Comparison of ENCODE assay signal across 15 mouse cellular contexts in the genomic region with DNA sequence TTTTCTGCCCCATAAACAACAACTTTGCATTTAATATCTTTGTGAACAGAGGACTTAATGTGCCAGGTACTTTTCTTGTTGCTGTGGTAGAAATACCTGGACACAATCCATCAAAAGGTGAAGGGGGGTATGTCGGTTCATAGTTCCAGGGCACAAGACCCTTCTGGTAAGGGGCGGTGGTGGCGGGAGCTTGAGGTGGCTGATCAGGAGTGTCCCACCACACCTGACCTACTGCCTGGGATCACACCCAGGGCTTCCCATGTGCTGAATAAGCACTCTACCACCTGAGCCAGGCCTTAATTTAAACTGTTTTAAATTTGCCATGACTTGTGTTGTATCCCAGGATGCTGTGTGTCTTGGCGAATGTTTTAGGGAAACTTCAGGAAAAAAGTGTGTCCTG. TPM values are rescaled to one million over a fixed set of nuclear protein-coding genes. Genes with fewer than 3 reads are reported as not detected.
A peak's percentile ranks its signal among the peaks of the same experiment; 100 is the strongest.
DNase-seq lines count a peak whose midpoint lies in the region; ATAC-seq and TF ChIP-seq lines count a peak whose summit lies in the region.
"Had no signal": no experiment of that assay in that cellular context is flagged by ENCODE, and none has a peak within 500 bp of the region (broad histone marks: within the 10 kb centered on the region; RNA-seq: fewer than 3 reads in every experiment).

No protein-coding gene starts in this region.

- no peak overlapping the region for H3K4me3 ChIP-seq in heart, embryonic 16.5 days (ENCODE audit: low read length)
- no peak overlapping the region for H3K4me3 ChIP-seq in CH12.LX (replicated peaks in 1 of 3; ENCODE audit: low read depth in 2 of 3, low read length in 2 of 3, poor library complexity in 1 of 3)
- H3K4me3 ChIP-seq in liver, embryonic 15.5 days (replicated peaks), result 0 out of 2 replicates have a peak overlapping the region, but pooled peaks have one; percentile 1
- H3K4me3 ChIP-seq in forebrain, embryonic 14.5 days (ENCODE audit: low read depth, low read length), result no peak overlapping the region
- H3K4me3 ChIP-seq: forebrain, embryonic 12.5 days had no signal

- no peak for TF ChIP-seq EP300 in CH12.LX (IDR thresholded peaks at IDR 0.05; ENCODE audit: low read length)

- H3K27ac ChIP-seq in heart, embryonic 16.5 days (ENCODE audit: low read length), result peak overlapping the region; percentile 95; the same call in 1 of the 2 replicates
- peak overlapping the region; percentile 78; the same call in 1 of the 2 replicates for H3K27ac ChIP-seq in CH12.LX (ENCODE audit: insufficient read depth, low read depth)
- H3K27ac ChIP-seq in liver, embryonic 15.5 days (replicated peaks), result peak overlapping the region; percentile 97
- H3K27ac ChIP-seq in forebrain, embryonic 14.5 days (ENCODE audit: low read depth, low read length), result no peak overlapping the region
- H3K27ac ChIP-seq: forebrain, embryonic 12.5 days had no signal

- no peak for TF ChIP-seq POLR2A in CH12.LX (IDR thresholded peaks at IDR 0.05; ENCODE audit: low read depth, low read length)

- ATAC-seq in heart, embryonic 16.5 days (replicated peaks; ENCODE audit: extremely low read depth, insufficient read depth, low FRiP score), result no peak
- no peak for ATAC-seq in liver, embryonic 15.5 days (ENCODE audit: insufficient read depth)
- ATAC-seq in forebrain, embryonic 14.5 days, result no peak

- dilution Hi-C loops in CH12.LX (cut with MboI; ENCODE audit: extremely low pct_ligation_motif_present, extremely low pct_unique_long_range_greater_than_20kb, low sequenced_read_pairs), result no loop called here

- no peak for TF ChIP-seq RAD21 in CH12.LX (IDR thresholded peaks at IDR 0.05; ENCODE audit: low read depth, low read length)

- H3K4me1 ChIP-seq in heart, embryonic 16.5 days (ENCODE audit: control insufficient read depth, insufficient read depth, low read length), result peaks cover 38% of the 10 kb centered on the region
- peaks cover 34 to 69% of the 10 kb centered on the region in 2 experiments for H3K4me1 ChIP-seq in CH12.LX (ENCODE audit: control insufficient read depth in 1 of 2, insufficient read depth in 2 of 2)
- peaks cover 74% of the 10 kb centered on the region for H3K4me1 ChIP-seq in liver, embryonic 15.5 days (replicated peaks)
- H3K4me1 ChIP-seq in forebrain, embryonic 14.5 days (ENCODE audit: control insufficient read depth, insufficient read depth, low read length), result peaks cover 38% of the 10 kb centered on the region

- DNase-seq in cerebellum, adult 11-12 months, result peak; percentile 33
- no peak for DNase-seq in cerebellum, adult 11 months
- no peak for DNase-seq in heart, adult 9 months (ENCODE audit: low spot score in 2 of 2)
- no peak for DNase-seq in CH12.LX (ENCODE audit: extremely low read depth)
- no peak for DNase-seq in thymus, postnatal 25 days
- no peak for DNase-seq in forebrain, embryonic 14.5 days (ENCODE audit: low spot score)
- DNase-seq: embryo, embryonic 11 days; gastrocnemius, postnatal 36 days had no signal

- no peak overlapping the region for H3K4me2 ChIP-seq in heart, embryonic 16.5 days (ENCODE audit: low read depth, low read length)
- H3K4me2 ChIP-seq in CH12.LX (ENCODE audit: insufficient read depth, low read depth, poor library complexity, severe bottlenecking), result peak overlapping the region; percentile 80
- peak overlapping the region; percentile 86 for H3K4me2 ChIP-seq in liver, embryonic 15.5 days
- no peak overlapping the region for H3K4me2 ChIP-seq in forebrain, embryonic 14.5 days (ENCODE audit: low read length)

- H3K36me3 ChIP-seq in heart, embryonic 16.5 days (ENCODE audit: control insufficient read depth, insufficient read depth), result no peaks in the 10 kb centered on the region
- H3K36me3 ChIP-seq in CH12.LX (replicated peaks in 1 of 2; ENCODE audit: control insufficient read depth in 1 of 2, insufficient read depth in 1 of 2, low read length in 1 of 2), result peaks cover 0 to 13% of the 10 kb centered on the region in 2 experiments
- 0 out of 2 replicates have a peak, but pooled peaks cover 4% of the 10 kb centered on the region for H3K36me3 ChIP-seq in liver, embryonic 15.5 days (replicated peaks)
- H3K36me3 ChIP-seq in forebrain, embryonic 14.5 days (ENCODE audit: control insufficient read depth, insufficient read depth, low read length), result no peaks in the 10 kb centered on the region
- H3K36me3 ChIP-seq: forebrain, embryonic 12.5 days had no signal

- in situ Hi-C loops in CH12.LX (cut with MboI; ENCODE audit: low pct_ligation_motif_present, low pct_unique_long_range_greater_than_20kb, low sequenced_read_pairs), result no loop called here

- H3K27me3 ChIP-seq in heart, embryonic 16.5 days (ENCODE audit: control insufficient read depth, insufficient read depth, low read length), result no peaks in the 10 kb centered on the region
- H3K27me3 ChIP-seq in CH12.LX (replicated peaks), result no peaks in the 10 kb centered on the region
- no peaks in the 10 kb centered on the region for H3K27me3 ChIP-seq in liver, embryonic 15.5 days
- no peaks in the 10 kb centered on the region for H3K27me3 ChIP-seq in forebrain, embryonic 14.5 days (replicated peaks; ENCODE audit: control insufficient read depth, insufficient read depth, low read length)
- H3K27me3 ChIP-seq: forebrain, embryonic 12.5 days had no signal

- TF ChIP-seq CTCF in CH12.LX (conservative IDR thresholded peaks at IDR 0.05 in 1 of 2, IDR thresholded peaks at IDR 0.05 in 1 of 2; ENCODE audit: low read depth in 2 of 2, low read length in 2 of 2), result no peak

- no peak overlapping the region; the same call in 1 of the 2 replicates for H3K9ac ChIP-seq in heart, embryonic 16.5 days (ENCODE audit: low read length)
- peak overlapping the region; percentile 29 for H3K9ac ChIP-seq in CH12.LX (ENCODE audit: insufficient read depth, low read depth)
- H3K9ac ChIP-seq in liver, embryonic 15.5 days, result peak overlapping the region; percentile 38; the same call in 1 of the 2 replicates
- H3K9ac ChIP-seq in forebrain, embryonic 14.5 days (ENCODE audit: low read length), result no peak overlapping the region; the same call in 1 of the 2 replicates
- H3K9ac ChIP-seq: forebrain, embryonic 12.5 days had no signal

- H3K9me3 ChIP-seq in heart, embryonic 16.5 days (replicated peaks; ENCODE audit: control insufficient read depth, low read length), result no peaks in the 10 kb centered on the region
- no peaks in the 10 kb centered on the region for H3K9me3 ChIP-seq in CH12.LX (replicated peaks; ENCODE audit: low read length)
- H3K9me3 ChIP-seq in liver, embryonic 15.5 days (replicated peaks), result no peaks in the 10 kb centered on the region
- no peaks in the 10 kb centered on the region for H3K9me3 ChIP-seq in forebrain, embryonic 14.5 days (replicated peaks; ENCODE audit: control insufficient read depth, low read length)
- H3K9me3 ChIP-seq: forebrain, embryonic 12.5 days had no signal

- peaks cover 52% of the 10 kb centered on the region for H3K79me2 ChIP-seq in CH12.LX (replicated peaks; ENCODE audit: control insufficient read depth, extremely low read depth, insufficient read depth, poor library complexity, severe bottlenecking)

- 90% methylated on average over 4 of the region's 4 CpGs for WGBS in heart, embryonic 16.5 days
- WGBS in liver, embryonic 15.5 days (ENCODE audit: insufficient replicate concordance), result 67% methylated on average over 4 of the region's 4 CpGs
- WGBS in forebrain, embryonic 14.5 days, result 89% methylated on average over 4 of the region's 4 CpGs

TF ChIP-seq in CH12.LX, 34 proteins besides CTCF, POLR2A, EP300 and RAD21 (continues in another document):
- no peak for TF ChIP-seq NRF1 (IDR thresholded peaks at IDR 0.05; ENCODE audit: low read depth, low read length)
- no peak for TF ChIP-seq RCOR1 (conservative IDR thresholded peaks at IDR 0.05; ENCODE audit: low read depth, low read length)
- no peak for TF ChIP-seq ZKSCAN1 (IDR thresholded peaks at IDR 0.05; ENCODE audit: borderline replicate concordance, low read depth, low read length)
- no peak for TF ChIP-seq MXI1 (IDR thresholded peaks at IDR 0.05; ENCODE audit: low read depth, low read length)
- TF ChIP-seq MAZ (IDR thresholded peaks at IDR 0.05; ENCODE audit: low read depth, low read length), result no peak
- no peak for TF ChIP-seq ZC3H11A (IDR thresholded peaks at IDR 0.05; ENCODE audit: low read depth, low read length)
- no peak for TF ChIP-seq MYC (IDR thresholded peaks at IDR 0.05; ENCODE audit: low read depth, low read length)
- TF ChIP-seq MAFK (IDR thresholded peaks at IDR 0.05; ENCODE audit: insufficient replicate concordance, low read length), result no peak; the same call in 1 of the 2 replicates

RNA-seq across cellular contexts. Expression of a gene that starts 2.6 kb away (rescaled TPM):
- polyA plus RNA-seq in heart, embryonic 16.5 days (2015; fragmentation: Nextera tagmentation; extraction: Ambion mirVana), result 29.3 and 30.4 TPM in 2 replicates
- 9.5 and 10.8 TPM in 2 replicates for total RNA-seq in CH12.LX (2012; rRNA removed)
- total RNA-seq in CH12.LX (2014; rRNA removed), result 4.9 and 6.2 TPM in 2 replicates
- 13.0 and 13.4 TPM in 2 replicates for polyA plus RNA-seq in CH12.LX (2012; ENCODE audit: insufficient read length, low read depth)
- 11.4 and 12.1 TPM in 2 replicates for polyA plus RNA-seq in liver, embryonic 15.5 days (2015; fragmentation: Nextera tagmentation; extraction: Ambion mirVana)
- 31.9 and 36.4 TPM in 2 replicates for polyA plus RNA-seq in forebrain, embryonic 14.5 days (2014; fragmentation: Nextera tagmentation; extraction: Ambion mirVana)

RNA-seq across cellular contexts. Expression of a gene that starts 13.2 kb away (rescaled TPM):
- polyA plus RNA-seq in heart, embryonic 16.5 days (2015; fragmentation: Nextera tagmentation; extraction: Ambion mirVana), result not detected in 2 replicates
- total RNA-seq in CH12.LX (2012; rRNA removed) (0.08 TPM in 1 of 2 replicates, not detected in the other), CH12.LX (2014; rRNA removed) (not detected in 2 replicates)
- not detected in 2 replicates for polyA plus RNA-seq in CH12.LX (2012; ENCODE audit: insufficient read length, low read depth)
- not detected in 2 replicates for polyA plus RNA-seq in liver, embryonic 15.5 days (2015; fragmentation: Nextera tagmentation; extraction: Ambion mirVana)
- polyA plus RNA-seq in forebrain, embryonic 14.5 days (2014; fragmentation: Nextera tagmentation; extraction: Ambion mirVana), result not detected in 2 replicates
- total RNA-seq: adrenal gland, postnatal 14 days; gastrocnemius, postnatal 36 days; layer of hippocampus, adult 8-10 months; left cerebral cortex, postnatal 36 days; midbrain, postnatal 0 days had no signal
- polyA plus RNA-seq: forebrain, embryonic 12.5 days; midbrain, postnatal 0 days had no signal

RNA-seq across cellular contexts. Expression of a gene that starts 47.7 kb away (rescaled TPM):
- polyA plus RNA-seq in heart, embryonic 16.5 days (2015; fragmentation: Nextera tagmentation; extraction: Ambion mirVana), result 1.6 and 3.0 TPM in 2 replicates
- total RNA-seq in CH12.LX (2012; rRNA removed) (8.7 and 9.9 TPM in 2 replicates), CH12.LX (2014; rRNA removed) (17.7 and 20.7 TPM in 2 replicates)
- polyA plus RNA-seq in CH12.LX (2012; ENCODE audit: insufficient read length, low read depth), result 46.8 and 51.4 TPM in 2 replicates
- 0.03 TPM in 1 of 2 replicates, not detected in the other for polyA plus RNA-seq in liver, embryonic 15.5 days (2015; fragmentation: Nextera tagmentation; extraction: Ambion mirVana)
- polyA plus RNA-seq in forebrain, embryonic 14.5 days (2014; fragmentation: Nextera tagmentation; extraction: Ambion mirVana), result 0.29 TPM in 1 of 2 replicates, not detected in the other
- total RNA-seq: left cerebral cortex, postnatal 36 days had no signal
- polyA plus RNA-seq: forebrain, embryonic 12.5 days had no signal

RNA-seq across cellular contexts. Expression of a gene that starts 57.1 kb away (rescaled TPM):
- polyA plus RNA-seq in heart, embryonic 16.5 days (2015; fragmentation: Nextera tagmentation; extraction: Ambion mirVana), result 1.7 and 2.1 TPM in 2 replicates
- 0.13 and 0.21 TPM in 2 replicates for total RNA-seq in CH12.LX (2012; rRNA removed)
- total RNA-seq in CH12.LX (2014; rRNA removed), result 0.04 TPM in 1 of 2 replicates, not detected in the other
- 1.0 and 1.3 TPM in 2 replicates for polyA plus RNA-seq in CH12.LX (2012; ENCODE audit: insufficient read length, low read depth)
- polyA plus RNA-seq in liver, embryonic 15.5 days (2015; fragmentation: Nextera tagmentation; extraction: Ambion mirVana), result 11.8 and 11.9 TPM in 2 replicates
- 0.19 and 0.26 TPM in 2 replicates for polyA plus RNA-seq in forebrain, embryonic 14.5 days (2014; fragmentation: Nextera tagmentation; extraction: Ambion mirVana)
- total RNA-seq: gastrocnemius, postnatal 36 days had no signal

Comparison
In these comparisons a context has a peak if more than half of its experiments do, and no peak if none do; other contexts are left out.
1. H3K4me2 ChIP-seq: peak in CH12.LX (single experiment) and liver, embryonic 15.5 days (single experiment); none in heart, embryonic 16.5 days (single experiment) and forebrain, embryonic 14.5 days (single experiment).
2. H3K9ac ChIP-seq: peak in CH12.LX (single experiment) and liver, embryonic 15.5 days (single experiment); none in heart, embryonic 16.5 days (single experiment) and forebrain, embryonic 14.5 days (single experiment).
3. RNA of a gene that starts 47.7 kb away (polyA plus RNA-seq): 46.8 to 51.4 TPM in CH12.LX; 1.6 to 3.0 TPM in heart, embryonic 16.5 days, 0.29 TPM in forebrain, embryonic 14.5 days and 0.03 TPM in liver, embryonic 15.5 days; every median in the first group is over 10 times any median in the second.